Mouse (Mus musculus) ES-Bruce4 (cell line): ENCODE measurements at regions not wholly inside any gene's neighbourhood (a gene's known extent, or its start where the extent isn't known, plus 50 kb on each side); places are given as distances from the start of the nearest gene placed in this dataset.

Source experiments
- H3K27ac ChIP-seq: 2 replicates; pipeline ENCODE4 v1.5.1; 2012; ENCODE audit warnings: low read length, inconsistent platforms; ENCODE audit not compliant: insufficient read depth
- H3K27me3 ChIP-seq: 2 replicates; pipeline ENCODE4 v1.6.1; 2012; ENCODE audit warnings: mild to moderate bottlenecking, low read length, inconsistent platforms; ENCODE audit not compliant: control insufficient read depth, poor library complexity, insufficient read depth, severe bottlenecking
- H3K36me3 ChIP-seq: 2 replicates; pipeline ENCODE4 v1.6.1; 2012; ENCODE audit warnings: inconsistent platforms, mild to moderate bottlenecking, low read length, moderate library complexity; ENCODE audit not compliant: control insufficient read depth, poor library complexity, insufficient read depth, severe bottlenecking
- H3K4me1 ChIP-seq: one replicate; pipeline ENCODE4 v1.8.1; 2011; ENCODE audit warnings: low read length; ENCODE audit not compliant: control insufficient read depth, insufficient read depth
- H3K4me3 ChIP-seq: 2 replicates; pipeline ENCODE4 v1.5.1; 2011; ENCODE audit warnings: low read depth, mild to moderate bottlenecking, low read length
- H3K9ac ChIP-seq: 2 replicates; pipeline ENCODE4 v1.6.1; 2012; ENCODE audit warnings: low read depth, mild to moderate bottlenecking, inconsistent platforms; ENCODE audit not compliant: poor library complexity, severe bottlenecking
- H3K9me3 ChIP-seq: replicated peaks from 2 replicates; pipeline ENCODE4 v1.6.1; 2012; ENCODE audit warnings: mild to moderate bottlenecking, low read length, inconsistent platforms; ENCODE audit not compliant: control insufficient read depth, poor library complexity, insufficient read depth, severe bottlenecking
- CTCF ChIP-seq: IDR thresholded peaks from one replicate; pipeline ENCODE4 v1.8.1; 2011; ENCODE audit warnings: low read depth, low read length
- EP300 ChIP-seq: IDR thresholded peaks from 2 replicates; pipeline ENCODE4 v1.6.1; 2011; ENCODE audit warnings: low read depth, low read length; ENCODE audit not compliant: insufficient read depth
- POLR2A ChIP-seq: IDR thresholded peaks from one replicate; pipeline ENCODE4 v1.8.1; 2011; ENCODE audit warnings: low read length; ENCODE audit not compliant: insufficient read depth

GRCm38 (mm10) chr5:101295941-101296340, 368.9 kb downstream of the Nkx6-1 start:
- Histone ChIP-seq H3K9ac (no peak overlapping the region), H3K27ac (no peak overlapping the region), H3K9me3 (no peaks in the 10 kb centered on the region), H3K36me3 (no peaks in the 10 kb centered on the region), H3K27me3 (no peaks in the 10 kb centered on the region), H3K4me3 (no peak overlapping the region), H3K4me1 (no peaks in the 10 kb centered on the region)
- TF ChIP-seq CTCF (no peak), POLR2A (no peak), EP300 (no peak)

GRCm38 (mm10) chr5:101294031-101294430, 370.8 kb downstream of the Nkx6-1 start:
- Histone ChIP-seq H3K36me3 (no peaks in the 10 kb centered on the region), H3K9ac (no peak overlapping the region), H3K4me1 (no peaks in the 10 kb centered on the region), H3K4me3 (no peak overlapping the region), H3K27ac (no peak overlapping the region), H3K27me3 (no peaks in the 10 kb centered on the region), H3K9me3 (no peaks in the 10 kb centered on the region)
- TF ChIP-seq CTCF (no peak), POLR2A (no peak), EP300 (no peak)

GRCm38 (mm10) chr5:101288358-101288757, 376.4 kb downstream of the Nkx6-1 start:
- H3K4me1 ChIP-seq, result no peaks in the 10 kb centered on the region
- no peak overlapping the region for H3K27ac ChIP-seq
- H3K4me3 ChIP-seq, result no peak overlapping the region
- no peak overlapping the region for H3K9ac ChIP-seq
- no peaks in the 10 kb centered on the region for H3K9me3 ChIP-seq
- no peaks in the 10 kb centered on the region for H3K27me3 ChIP-seq
- TF ChIP-seq POLR2A (no peak), EP300 (no peak), CTCF (peak; percentile 72)
- H3K36me3 ChIP-seq, result no peaks in the 10 kb centered on the region

- Histone ChIP-seq H3K9ac (no peak overlapping the region), H3K27me3 (no peaks in the 10 kb centered on the region), H3K9me3 (no peaks in the 10 kb centered on the region), H3K27ac (no peak overlapping the region), H3K4me1 (no peaks in the 10 kb centered on the region), H3K36me3 (no peaks in the 10 kb centered on the region), H3K4me3 (no peak overlapping the region)
- TF ChIP-seq CTCF (no peak), POLR2A (no peak), EP300 (no peak)
Measured at GRCm38 (mm10) chr5:101285941-101286340, 378.9 kb downstream of the Nkx6-1 start.

- no peak for TF ChIP-seq EP300
- no peak for TF ChIP-seq POLR2A
- no peak for TF ChIP-seq CTCF
- H3K4me1 ChIP-seq, result no peaks in the 10 kb centered on the region
- no peaks in the 10 kb centered on the region for H3K36me3 ChIP-seq
- H3K27ac ChIP-seq, result no peak overlapping the region
- no peak overlapping the region for H3K9ac ChIP-seq
- no peaks in the 10 kb centered on the region for H3K9me3 ChIP-seq
- H3K27me3 ChIP-seq, result no peaks in the 10 kb centered on the region
- no peak overlapping the region for H3K4me3 ChIP-seq
Measured at GRCm38 (mm10) chr5:101250474-101250873, 405.0 kb downstream of the Gpat3 start.

GRCm38 (mm10) chr5:101242651-101243050, 397.1 kb downstream of the Gpat3 start:
- Histone ChIP-seq H3K4me3 (no peak overlapping the region), H3K9me3 (no peaks in the 10 kb centered on the region), H3K27me3 (no peaks in the 10 kb centered on the region), H3K9ac (no peak overlapping the region), H3K36me3 (no peaks in the 10 kb centered on the region), H3K4me1 (no peaks in the 10 kb centered on the region), H3K27ac (no peak overlapping the region)
- TF ChIP-seq CTCF (no peak), EP300 (no peak), POLR2A (no peak)
